Mouse (Mus musculus) left cerebral cortex, postnatal 14 days (tissue): Measurements from ENCODE around the gene Adgrf4. TPM values are rescaled to one million over a fixed set of nuclear protein-coding genes. Genes with fewer than 3 reads are reported as not detected.

Source experiments
- DNase-seq, 2 experiments: peaks; one replicate each; pipeline ENCODE4 v3.0.0; 2021 to 2022; ENCODE audit warnings: low spot score in 2 of 2, mixed read lengths in 1 of 2
- intact Hi-C: fragments of 180-260 bp; cut with DNase I; formaldehyde crosslinking; loops from one replicate; pipeline ENCODE4 v1.15.1; 2025
- long read RNA-seq, 2 experiments: library from polyadenylated mRNA; stranded (forward); transcript quantifications; one replicate each; pipeline ENCODE4 v2.0.0; 2021
- total RNA-seq, 2 experiments: library from RNA; stranded (reverse); gene quantifications; 2 replicates each; pipeline ENCODE4 v1.2.3; 2021

The Adgrf4 gene
- under 1 TPM; 0.57 to 0.59 TPM for total RNA-seq
- long read RNA-seq, experiment 1: 0 reads
- long read RNA-seq, experiment 2: 0 reads

- intact Hi-C loops: no loop called here
- DNase-seq: no peak
Measured at GRCm38 (mm10) chr17:42692136-42692535, at the start of gene Adgrf4. Adgrf4 (minus strand) TSS chr17:42692284.

GRCm38 (mm10) chr17:42741801-42742217 lies 49.7 kb upstream of the Adgrf4 start, which contains the start of gene Adgrf2:
Adgrf2 (minus strand) TSS chr17:42742179.
- intact Hi-C loops: no loop called here
- no peak for DNase-seq

DNA sequence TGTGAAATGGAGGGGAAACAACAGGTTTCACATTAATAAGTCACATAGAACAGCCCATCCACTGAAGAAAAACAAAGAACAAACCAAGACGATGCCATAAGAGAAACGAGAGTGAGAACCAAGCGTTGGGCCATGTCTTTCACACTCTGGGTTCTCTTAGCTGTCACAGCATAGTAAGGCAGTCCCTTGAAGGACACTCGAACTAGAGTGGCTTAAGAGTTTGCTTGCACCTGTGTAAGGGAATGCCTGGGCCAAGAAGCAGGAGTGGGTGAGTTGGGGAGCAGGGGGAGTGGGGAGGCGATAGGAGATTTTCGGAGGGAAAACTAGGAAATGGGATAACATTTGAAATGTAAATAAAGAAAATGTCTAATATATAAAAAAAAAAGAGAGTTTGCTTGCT lies 46.7 kb upstream of the Adgrf4 start:
- DNase-seq: no peak
- intact Hi-C loops: no loop called here

DNA sequence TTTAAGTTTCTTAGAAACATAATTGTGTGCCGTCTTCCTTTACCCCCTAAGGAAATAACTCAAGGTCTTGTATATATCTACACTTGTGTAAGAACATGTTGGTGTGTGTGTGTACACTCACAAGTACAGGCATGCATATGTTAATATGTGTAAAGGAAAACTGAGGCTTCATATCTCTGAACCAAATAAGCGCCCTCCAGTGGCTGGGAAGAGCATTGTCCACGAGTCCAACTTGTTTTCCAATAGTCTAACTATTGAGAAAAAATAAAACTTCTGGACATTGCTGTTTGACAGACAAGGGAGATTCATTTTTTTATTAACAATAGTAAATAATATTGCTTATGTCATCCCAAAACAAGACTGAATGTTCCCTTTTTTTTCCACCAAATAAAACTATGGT lies 25.1 kb upstream of the Adgrf4 start:
- intact Hi-C loops: no loop called here

GRCm38 (mm10) chr17:42714991-42715390 lies 22.9 kb upstream of the Adgrf4 start:
- no peak for DNase-seq
- intact Hi-C loops: no loop called here

More for the DNA sequence above, 25.1 kb upstream of the Adgrf4 start:
- no peak for DNase-seq

DNA sequence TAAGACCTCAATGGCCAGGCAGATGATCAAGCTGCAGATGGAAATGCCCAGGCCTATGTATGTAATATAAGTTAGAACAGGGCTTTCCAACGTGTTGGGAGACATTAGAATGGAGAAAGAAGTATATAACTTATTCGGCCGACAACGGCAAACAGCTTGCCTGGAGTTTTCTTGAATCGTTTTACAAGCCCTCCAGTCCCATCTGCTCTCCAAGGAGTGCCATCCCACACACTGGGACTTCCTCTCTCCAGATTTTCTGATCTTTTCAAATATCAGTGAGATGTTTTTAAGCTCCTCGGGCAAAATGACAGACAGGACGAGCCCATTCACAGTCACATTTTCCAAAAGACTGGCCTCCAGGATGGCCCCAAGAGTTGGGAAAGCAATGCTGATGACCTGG lies 18.6 kb upstream of the Adgrf4 start:
- peak; percentile 44 to 48 for DNase-seq
- intact Hi-C loops: no loop called here

DNA sequence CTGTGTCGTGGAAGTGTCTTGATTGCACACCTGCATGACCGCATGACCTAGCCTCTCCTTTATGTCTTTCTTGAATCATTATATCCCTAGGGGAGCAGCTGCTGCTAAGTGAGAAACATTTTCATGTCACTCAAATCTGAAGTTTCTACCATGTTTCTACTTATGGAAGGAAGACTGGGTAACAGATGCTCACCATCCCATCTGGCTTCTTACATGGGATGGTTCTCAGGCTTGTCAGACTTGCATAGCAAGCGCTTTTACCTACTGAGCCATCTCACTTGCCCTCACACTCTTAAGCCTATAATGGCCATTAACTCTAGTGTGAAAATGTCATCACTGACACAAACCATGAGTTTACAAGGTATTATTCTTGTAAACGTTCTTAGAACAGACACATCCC lies 13.5 kb upstream of the Adgrf4 start:
- no peak for DNase-seq

DNA sequence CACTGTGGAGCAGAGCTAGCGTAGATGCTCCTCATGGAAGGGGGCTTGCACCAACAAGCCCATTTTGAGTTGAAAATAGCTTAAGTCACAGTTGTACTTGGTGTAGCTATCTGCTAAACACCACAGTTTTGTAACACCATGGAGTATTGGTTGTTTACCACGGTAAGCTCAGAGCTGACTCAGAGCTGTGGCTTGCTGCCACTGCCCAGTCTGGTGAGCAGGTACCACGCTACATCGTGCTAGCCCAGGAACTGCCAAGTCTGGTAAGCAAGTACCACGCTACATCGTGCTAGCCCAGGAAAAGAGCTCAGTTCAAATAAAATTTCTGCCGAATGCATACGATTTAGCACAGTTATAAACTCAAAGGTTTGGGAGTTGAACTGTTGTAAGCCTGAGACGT lies 10.1 kb upstream of the Adgrf4 start:
- intact Hi-C loops: no loop called here
- no peak for DNase-seq

More for the DNA sequence above, 13.5 kb upstream of the Adgrf4 start:
- intact Hi-C loops: no loop called here

GRCm38 (mm10) chr17:42694730-42695129 lies 2.6 kb upstream of the Adgrf4 start:
- DNase-seq: peak; percentile 52 to 60
- intact Hi-C loops: no loop called here

DNA sequence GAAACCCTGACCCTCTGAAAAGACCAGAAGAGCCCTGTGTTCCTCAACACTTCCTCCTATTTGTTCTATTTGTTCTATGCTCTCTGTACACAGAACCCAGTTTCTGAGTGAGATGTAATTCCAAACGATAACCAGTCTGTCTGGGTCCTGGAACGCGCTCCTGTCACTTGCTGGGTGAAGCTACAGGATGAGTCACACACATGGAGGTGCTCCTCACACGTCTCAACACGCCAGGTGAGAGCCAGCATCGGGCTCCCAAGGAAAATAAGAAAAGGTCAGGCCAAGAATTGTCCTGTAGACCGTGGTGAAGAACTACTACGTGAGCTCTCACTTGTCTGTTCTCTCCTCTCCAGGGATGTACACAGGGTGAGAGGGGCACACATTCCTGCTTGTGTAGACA lies 1.6 kb downstream of the Adgrf4 start:
- DNase-seq: no peak
- intact Hi-C loops: no loop called here

GRCm38 (mm10) chr17:42658634-42659422 lies 33.3 kb downstream of the Adgrf4 start:
- intact Hi-C loops: no loop called here
- peak; percentile 1 to 12 for DNase-seq

DNA sequence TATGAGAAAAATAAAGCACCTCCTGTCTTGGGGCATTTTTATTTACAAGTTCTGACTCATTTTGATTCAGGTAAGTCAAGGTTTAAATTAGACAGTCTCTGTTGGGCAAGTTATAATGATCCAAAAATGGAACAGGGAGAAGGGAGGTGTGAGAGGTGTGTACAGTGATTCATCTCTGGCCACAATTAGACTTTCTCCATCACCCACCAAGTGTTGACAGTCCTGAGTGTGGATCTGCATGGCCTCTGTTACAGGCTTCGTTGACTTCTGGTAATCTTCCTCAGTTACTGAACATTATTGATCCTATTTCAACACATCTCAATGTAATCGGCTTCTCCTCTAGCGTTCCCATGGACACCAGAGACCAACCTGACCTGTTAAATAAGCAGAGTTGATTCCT lies 48.7 kb downstream of the Adgrf4 start:
- no peak for DNase-seq
- intact Hi-C loops: no loop called here

DNA sequence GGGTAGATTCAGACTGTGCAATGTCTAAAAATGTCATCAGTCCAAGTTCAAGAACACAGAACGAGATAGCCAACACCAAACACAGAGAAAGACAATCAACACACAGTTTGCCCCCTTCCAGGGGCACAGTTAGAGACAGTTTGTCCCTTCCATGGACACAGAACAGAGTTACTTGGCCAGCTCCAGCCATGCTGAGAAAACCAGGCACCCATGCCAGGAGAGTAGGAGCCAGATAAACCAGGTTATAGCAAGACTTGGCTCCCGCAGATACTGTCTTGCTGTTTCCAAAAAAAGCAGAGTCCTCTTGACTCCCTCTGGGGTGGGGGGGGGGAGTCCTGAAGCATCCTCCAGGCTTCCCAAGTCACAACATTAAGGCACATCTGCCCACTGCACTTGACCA lies 61.9 kb downstream of the Adgrf4 start:
- DNase-seq: no peak
- intact Hi-C loops: no loop called here

DNA sequence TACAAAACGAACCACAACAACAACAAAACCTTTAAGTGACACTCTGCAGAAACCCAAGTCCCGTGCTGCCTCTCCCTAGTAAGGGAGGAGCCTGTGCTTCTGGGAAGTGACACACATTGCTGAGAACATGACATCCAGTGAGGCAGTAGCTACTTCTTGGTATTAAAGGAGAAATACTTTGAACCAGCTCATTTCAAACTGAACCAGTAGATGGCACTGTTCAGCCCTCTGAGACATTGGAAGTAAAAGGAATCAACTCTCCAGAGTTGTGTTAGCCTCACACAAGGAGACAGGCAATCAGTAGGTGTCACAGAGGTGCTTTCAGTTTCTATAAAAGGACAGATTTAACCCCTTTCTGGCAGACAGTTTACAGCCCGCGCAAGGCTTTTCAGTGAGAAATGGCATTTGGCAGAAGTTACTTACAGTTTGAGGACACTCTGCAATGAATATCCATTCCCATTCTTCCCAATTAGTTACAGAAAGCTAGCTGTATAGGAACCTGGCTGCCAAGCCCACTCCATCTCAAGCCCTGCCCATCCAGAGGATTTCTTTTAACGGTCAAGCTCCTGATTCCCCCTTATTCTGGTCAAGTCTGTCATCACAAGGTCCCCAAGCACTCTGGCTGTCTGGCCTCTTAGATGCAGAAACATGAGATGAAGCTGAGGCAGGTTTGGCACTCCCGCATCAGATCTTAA lies 78.9 kb downstream of the Adgrf4 start:
- peak; percentile 84 to 85 for DNase-seq
- intact Hi-C loops: loop anchor here (5.0 kb wide), 1 partner anchor 334 kb away; no protein-coding TSS in a partner anchor

- intact Hi-C loops: loop anchor here (5.0 kb wide), 1 partner anchor 336 kb away; no protein-coding TSS in a partner anchor
- no peak for DNase-seq
Measured at GRCm38 (mm10) chr17:42611295-42611694, 80.8 kb downstream of the Adgrf4 start, which contains the start of gene Opn5. Opn5 (minus strand) TSS chr17:42611395.

DNA sequence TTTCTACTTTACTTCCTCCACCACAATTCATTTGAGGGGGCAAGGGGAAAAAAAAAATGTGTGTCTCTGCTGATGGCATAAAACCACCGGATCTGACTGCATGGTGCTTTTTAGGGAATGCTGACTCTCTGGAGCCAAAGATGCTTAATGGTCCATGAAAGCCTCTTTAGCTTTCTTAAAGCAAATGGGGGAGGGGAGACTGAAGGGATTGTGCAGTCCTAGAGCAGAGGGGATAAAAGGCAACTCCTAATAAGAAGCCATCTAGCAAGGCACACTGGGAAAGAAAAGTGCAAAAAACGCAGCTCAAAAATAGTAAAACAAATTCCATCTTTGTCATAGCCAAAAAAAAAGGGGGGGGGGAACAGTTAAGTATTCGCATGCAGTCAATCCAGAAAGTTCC lies 83.8 kb downstream of the Adgrf4 start:
- intact Hi-C loops: loop anchor here (10.0 kb wide), 3 partner anchors 293 to 1633 kb away; partner anchors contain the start of gene Ptchd4
- DNase-seq: no peak

Other genes starting within 250 kb of the Adgrf4 start
- gene Opn5, start 80.9 kb downstream of the Adgrf4 start, total RNA-seq: under 1 TPM in 1 of 2 experiments, not detected in 1; 0.17 TPM
- gene Adgrf2, start 49.9 kb upstream of the Adgrf4 start, total RNA-seq: under 1 TPM; 0.44 to 0.68 TPM
- gene Cd2ap, start 184.4 kb upstream of the Adgrf4 start, total RNA-seq: 10 to 100 TPM; 18.8 to 19.4 TPM